Mouse (Mus musculus) brain, embryonic 14.5 days (tissue): Measurements from ENCODE around the gene Nrbf2.

Experiments used
- CTCF ChIP-seq: fragments of 200-500 bp; IDR thresholded peaks from 2 replicates; pipeline ENCODE4 v1.5.1; 2012; ENCODE audit warnings: inconsistent platforms, mild to moderate bottlenecking, moderate library complexity, borderline replicate concordance; ENCODE audit not compliant: insufficient read depth, insufficient read length; ENCODE audit errors: extremely low read depth
- POLR2A ChIP-seq: fragments of 200-500 bp; IDR thresholded peaks from 2 replicates; pipeline ENCODE4 v1.6.1; 2012; ENCODE audit warnings: mild to moderate bottlenecking, inconsistent platforms, borderline replicate concordance; ENCODE audit not compliant: poor library complexity, insufficient read depth, insufficient read length, severe bottlenecking; ENCODE audit errors: extremely low read depth

DNA sequence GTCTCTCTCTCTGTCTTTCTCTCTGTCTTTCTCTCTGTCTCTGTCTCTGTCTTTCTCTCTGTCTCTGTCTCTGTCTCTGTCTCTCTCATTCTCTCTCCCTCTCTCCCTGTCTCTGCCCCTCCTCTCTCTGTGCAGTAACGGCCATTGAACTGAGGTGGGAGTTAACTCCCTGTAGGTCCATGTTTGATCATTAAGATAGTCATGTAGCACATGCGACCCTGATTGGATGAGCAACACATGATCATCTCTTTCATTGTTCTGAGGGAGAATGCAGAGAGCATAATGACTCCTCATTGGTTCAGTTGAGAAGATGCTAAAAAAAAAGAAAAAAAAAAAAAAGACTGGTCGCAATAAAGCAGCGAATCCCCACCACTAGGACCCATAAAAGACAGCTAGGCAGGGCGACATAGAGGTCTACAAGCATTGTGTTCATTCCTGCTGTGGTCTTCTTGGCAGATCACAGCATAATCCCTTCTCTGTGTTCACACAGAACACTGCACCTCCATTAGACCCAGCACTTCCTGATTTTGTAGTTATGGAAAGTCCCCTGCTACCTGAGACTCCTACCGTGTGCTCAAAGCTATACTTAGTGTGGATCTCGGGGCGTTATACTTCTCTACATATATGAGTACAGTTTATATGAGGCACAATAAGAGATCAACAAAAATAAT is 11.5 kb upstream of the Nrbf2 start:
- TF ChIP-seq CTCF, result no peak
- TF ChIP-seq POLR2A, result no peak
